Comparison of ENCODE assay signal across 20 mouse cellular contexts in genomic region chr14:73345614-73346013, GRCm38 (mm10). TPM values are rescaled to one million over a fixed set of nuclear protein-coding genes. Genes with fewer than 3 reads are reported as not detected.
A peak's percentile ranks its signal among the peaks of the same experiment; 100 is the strongest.
DNase-seq lines count a peak whose midpoint lies in the region; ATAC-seq and TF ChIP-seq lines count a peak whose summit lies in the region.
"Had no signal": no experiment of that assay in that cellular context is flagged by ENCODE, and none has a peak within 500 bp of the region (broad histone marks: within the 10 kb centered on the region; RNA-seq: fewer than 3 reads in every experiment).

No protein-coding gene starts in this region.

- peaks cover 7% of the 10 kb centered on the region for H3K4me1 ChIP-seq in heart, adult 2 months (ENCODE audit: control insufficient read depth, insufficient read depth, low read length)
- H3K4me1 ChIP-seq in lung, adult 2 months (ENCODE audit: control insufficient read depth, insufficient read depth, low read length), result peaks cover 3% of the 10 kb centered on the region; the same call in 1 of the 2 replicates
- no peaks in the 10 kb centered on the region for H3K4me1 ChIP-seq in ES-Bruce4 (ENCODE audit: control insufficient read depth, insufficient read depth, low read length)
- H3K4me1 ChIP-seq: neural tube, embryonic 13.5 days had no signal

- no peak overlapping the region for H3K9ac ChIP-seq in heart, adult 2 months (ENCODE audit: low read depth, low read length)
- H3K9ac ChIP-seq in ES-Bruce4 (ENCODE audit: low read depth, poor library complexity, severe bottlenecking), result no peak overlapping the region
- H3K9ac ChIP-seq: hindbrain, embryonic 14.5 days; lung, embryonic 15.5 days; neural tube, embryonic 13.5 days had no signal

- TF ChIP-seq POLR2A in heart, adult 2 months (IDR thresholded peaks at IDR 0.05; ENCODE audit: insufficient read depth, low read depth, low read length), result no peak
- no peak for TF ChIP-seq POLR2A in lung, adult 2 months (IDR thresholded peaks at IDR 0.05; ENCODE audit: borderline replicate concordance, extremely low read depth, low read depth, low read length)
- no peak for TF ChIP-seq POLR2A in ES-Bruce4 (IDR thresholded peaks at IDR 0.05; ENCODE audit: insufficient read depth, low read length)

- DNase-seq in heart, adult 2 months, result no peak
- no peak for DNase-seq in heart, postnatal 10 days
- no peak for DNase-seq in lung, adult 2 months
- no peak for DNase-seq in lung, postnatal 14 days
- no peak for DNase-seq in ovary, postnatal 14 days (ENCODE audit: low spot score)
- DNase-seq in cerebellum, postnatal 4 days (ENCODE audit: low spot score in 2 of 2), result no peak
- DNase-seq: adrenal gland, postnatal 10 days; cerebellum, adult 9-11 months; kidney, adult 18-20 months; kidney, postnatal 14 days; right cerebral cortex, postnatal 25 days; thymus, adult 18-20 months had no signal

- H3K27me3 ChIP-seq in heart, adult 2 months (ENCODE audit: control insufficient read depth, insufficient read depth, low read length), result no peaks in the 10 kb centered on the region
- H3K27me3 ChIP-seq in ES-Bruce4 (ENCODE audit: control insufficient read depth, insufficient read depth, low read length, poor library complexity, severe bottlenecking), result no peaks in the 10 kb centered on the region
- H3K27me3 ChIP-seq: lung, embryonic 15.5 days; megakaryocyte, embryonic 14.5 days; neural tube, embryonic 13.5 days had no signal

- TF ChIP-seq EP300 in heart, adult 2 months (IDR thresholded peaks at IDR 0.05; ENCODE audit: insufficient read depth, low read depth, low read length), result no peak
- no peak for TF ChIP-seq EP300 in ES-Bruce4 (IDR thresholded peaks at IDR 0.05; ENCODE audit: insufficient read depth, low read depth, low read length)

- no peaks in the 10 kb centered on the region for H3K36me3 ChIP-seq in heart, adult 2 months (ENCODE audit: control insufficient read depth, insufficient read depth, low read length)
- H3K36me3 ChIP-seq in ES-Bruce4 (ENCODE audit: control insufficient read depth, insufficient read depth, low read length, poor library complexity, severe bottlenecking), result no peaks in the 10 kb centered on the region
- H3K36me3 ChIP-seq: forebrain, embryonic 10.5 days; G1E; lung, embryonic 15.5 days; neural tube, embryonic 13.5 days had no signal

- intact Hi-C loops in heart, adult 2 months (cut with DNase I), result no loop called here
- intact Hi-C loops in heart, postnatal 10 days (cut with DNase I), result no loop called here

- no peaks in the 10 kb centered on the region for H3K79me2 ChIP-seq in heart, adult 2 months (replicated peaks; ENCODE audit: control insufficient read depth, insufficient read depth, low read length)

- TF ChIP-seq CTCF in heart, adult 2 months (IDR thresholded peaks at IDR 0.05), result peak; percentile 34
- 0 out of 2 replicates have a peak, but pooled peaks have one; percentile 5 for TF ChIP-seq CTCF in lung, adult 2 months (IDR thresholded peaks at IDR 0.05; ENCODE audit: insufficient read depth, low read length)
- TF ChIP-seq CTCF in ES-Bruce4 (IDR thresholded peaks at IDR 0.05; ENCODE audit: low read depth, low read length), result peak; percentile 8

- H3K4me3 ChIP-seq in heart, adult 2 months, result no peak overlapping the region
- no peak overlapping the region for H3K4me3 ChIP-seq in lung, adult 2 months (replicated peaks; ENCODE audit: extremely low read depth, low read depth, low read length)
- H3K4me3 ChIP-seq in ES-Bruce4 (ENCODE audit: low read depth, low read length), result no peak overlapping the region
- H3K4me3 ChIP-seq: forebrain, embryonic 10.5 days; lung, embryonic 15.5 days; megakaryocyte, embryonic 14.5 days; neural tube, embryonic 13.5 days had no signal

- 93% methylated on average over 4 of the region's 4 CpGs for WGBS in heart, adult 2 months
- 94% methylated on average over 4 of the region's 4 CpGs for WGBS in lung, adult 2 months

- H3K9me3 ChIP-seq in ES-Bruce4 (replicated peaks; ENCODE audit: control insufficient read depth, insufficient read depth, low read length, poor library complexity, severe bottlenecking), result no peaks in the 10 kb centered on the region
- H3K9me3 ChIP-seq: forebrain, embryonic 10.5 days; G1E; lung, embryonic 15.5 days; megakaryocyte, embryonic 14.5 days; neural tube, embryonic 13.5 days had no signal

- peak; percentile 73; the same call in 1 of the 2 replicates for ATAC-seq in erythroblast, adult 5-6 weeks (replicated peaks; ENCODE audit: low FRiP score, poor library complexity, severe bottlenecking)

- no peak overlapping the region for H3K27ac ChIP-seq in heart, adult 2 months
- no peak overlapping the region for H3K27ac ChIP-seq in ES-Bruce4 (ENCODE audit: insufficient read depth, low read length)
- H3K27ac ChIP-seq: forebrain, embryonic 10.5 days; hindbrain, embryonic 14.5 days; lung, embryonic 15.5 days; neural tube, embryonic 13.5 days had no signal

RNA-seq across cellular contexts. Expression of gene Rb1, which starts 20.0 kb away (rescaled TPM):
- total RNA-seq in heart, adult 2 months (2021), result 10 to 100 TPM; 18.2 to 19.2 TPM
- polyA plus RNA-seq in heart, adult 2 months (2012; rRNA removed), result 5.1 and 9.6 TPM in 2 replicates
- total RNA-seq in heart, postnatal 10 days (2021), result 10 to 100 TPM; 20.0 to 20.8 TPM
- 4.1 and 7.8 TPM in 2 replicates for polyA plus RNA-seq in lung, adult 2 months (2012; rRNA removed)
- 47.2 and 51.3 TPM in 2 replicates for polyA plus RNA-seq in ES-Bruce4 (2011; ENCODE audit: insufficient read depth, insufficient read length, low read depth, missing spikeins)
- total RNA-seq in erythroblast, adult 5-6 weeks (2015; ENCODE audit: low replicate concordance), result 223 and 234 TPM in 2 replicates
- total RNA-seq in erythroblast, adult 5-6 weeks (2017; ENCODE audit: low replicate concordance), result 215 and 334 TPM in 2 replicates

RNA-seq across cellular contexts. Expression of gene Itm2b, which starts 39.5 kb away (rescaled TPM):
- 100 to 1,000 TPM; 724 to 814 TPM for total RNA-seq in heart, adult 2 months (2021)
- polyA plus RNA-seq in heart, adult 2 months (2012; rRNA removed), result 771 and 1,125 TPM in 2 replicates
- 100 to 1,000 TPM; 625 to 643 TPM for total RNA-seq in heart, postnatal 10 days (2021)
- polyA plus RNA-seq in lung, adult 2 months (2012; rRNA removed), result 1,455 and 1,580 TPM in 2 replicates
- polyA plus RNA-seq in ES-Bruce4 (2011; ENCODE audit: insufficient read depth, insufficient read length, low read depth, missing spikeins), result 136 and 150 TPM in 2 replicates
- 663 and 726 TPM in 2 replicates for total RNA-seq in erythroblast, adult 5-6 weeks (2015; ENCODE audit: low replicate concordance)
- total RNA-seq in erythroblast, adult 5-6 weeks (2017; ENCODE audit: low replicate concordance), result 538 and 746 TPM in 2 replicates

Comparison
In these comparisons a context has a peak if more than half of its experiments do, and no peak if none do; other contexts are left out.
1. RNA of gene Rb1, which starts 20.0 kb away (total RNA-seq): 215 to 334 TPM in erythroblast, adult 5-6 weeks; 20.0 to 20.8 TPM in heart, postnatal 10 days and 18.2 to 19.2 TPM in heart, adult 2 months; every median in the first group is over 4 times any median in the second.
2. Peak in every context shown above with its lines, with median percentiles within 50 percentile points of each other: CTCF ChIP-seq.